Mouse (Mus musculus): ENCODE data around the gene Tspan18.

The Tspan18 gene

DNA sequence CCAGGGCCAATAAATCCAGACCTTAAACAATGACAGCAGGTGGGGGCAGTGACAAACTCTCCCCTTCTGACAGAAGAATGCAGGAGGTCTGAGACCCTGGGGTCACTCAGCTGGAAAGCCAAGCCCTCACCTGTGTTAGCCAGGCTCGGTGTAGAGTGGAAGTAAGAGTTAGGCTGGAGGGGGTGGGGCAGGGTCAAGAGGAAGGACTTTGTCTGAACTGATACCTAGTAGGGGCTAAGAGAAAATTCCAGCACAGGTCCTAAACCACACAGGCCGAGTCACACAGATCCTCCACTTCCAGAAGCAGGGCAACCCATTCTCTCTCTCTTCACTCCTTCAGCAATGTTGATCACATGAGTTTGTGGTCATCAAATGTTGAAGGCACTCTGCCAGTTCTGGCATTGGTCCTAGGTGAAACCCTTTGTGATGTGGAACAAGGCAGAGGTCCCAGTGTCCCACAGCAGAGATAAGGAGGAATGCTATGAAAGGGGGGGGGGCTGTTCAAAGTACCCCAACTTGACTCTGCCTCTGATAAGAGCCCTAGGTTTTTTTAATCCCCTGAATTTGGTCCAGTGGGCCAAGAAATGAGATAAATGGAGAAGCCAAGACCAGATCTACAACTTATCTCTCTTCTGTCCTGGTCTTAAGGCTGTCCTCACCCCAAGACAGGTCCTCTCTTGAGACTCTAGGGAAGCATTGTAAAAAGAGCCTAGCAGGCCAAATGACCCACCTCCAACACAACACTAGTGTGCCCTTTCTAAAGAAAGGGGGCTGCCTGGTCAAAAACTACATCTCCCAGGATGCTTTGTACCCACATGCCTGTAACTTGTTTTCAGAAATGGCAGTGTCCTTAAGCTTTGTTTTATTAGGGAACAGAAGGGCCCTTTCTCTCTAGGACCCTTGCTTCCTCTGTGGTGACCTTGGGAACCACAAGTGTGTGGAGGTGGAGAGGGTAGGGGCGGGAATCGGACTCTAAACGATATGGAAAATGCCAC, 71.7 kb downstream of the Tspan18 start:
- peak; percentile 45 for DNase-seq (ENCODE audit: low spot score)

DNA sequence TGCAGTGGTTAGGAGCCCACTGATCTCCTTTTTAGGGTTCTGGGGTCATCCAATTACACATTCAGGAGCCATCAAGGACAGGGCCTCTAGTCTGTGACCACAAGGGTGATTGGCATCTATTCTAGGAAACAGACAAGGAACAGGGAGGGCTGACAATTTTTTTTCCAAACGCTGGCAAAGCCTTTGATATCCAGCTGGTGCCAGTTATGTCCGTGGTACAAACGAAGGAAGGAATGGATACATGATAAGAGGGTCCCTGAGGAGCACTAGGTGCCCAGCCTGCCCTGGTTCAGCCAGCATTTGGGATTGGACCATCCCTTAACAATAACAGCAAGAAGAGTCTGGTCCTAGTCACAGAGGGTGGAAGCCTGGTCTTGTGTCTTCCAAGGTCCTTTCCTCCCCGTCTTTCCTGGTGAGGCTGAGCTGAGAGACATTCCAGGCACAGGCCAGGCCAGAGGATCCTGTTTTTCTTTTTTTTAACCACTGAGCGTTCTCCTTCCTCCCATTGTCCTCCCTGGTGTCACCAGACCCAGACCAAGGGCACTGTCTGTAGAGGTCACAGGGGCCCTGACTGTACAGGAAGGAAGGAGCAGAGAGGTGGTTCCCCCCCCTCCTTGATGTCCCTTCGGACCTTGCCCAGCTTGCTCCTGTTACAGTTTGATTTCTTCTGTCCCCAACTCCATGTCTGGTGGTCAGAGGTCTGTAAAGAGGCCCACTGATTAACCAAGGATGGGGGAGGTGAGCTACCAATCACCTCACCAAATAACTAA, 72.6 kb downstream of the Tspan18 start:
- DNase-seq (ENCODE audit: low spot score): no peak

DNA sequence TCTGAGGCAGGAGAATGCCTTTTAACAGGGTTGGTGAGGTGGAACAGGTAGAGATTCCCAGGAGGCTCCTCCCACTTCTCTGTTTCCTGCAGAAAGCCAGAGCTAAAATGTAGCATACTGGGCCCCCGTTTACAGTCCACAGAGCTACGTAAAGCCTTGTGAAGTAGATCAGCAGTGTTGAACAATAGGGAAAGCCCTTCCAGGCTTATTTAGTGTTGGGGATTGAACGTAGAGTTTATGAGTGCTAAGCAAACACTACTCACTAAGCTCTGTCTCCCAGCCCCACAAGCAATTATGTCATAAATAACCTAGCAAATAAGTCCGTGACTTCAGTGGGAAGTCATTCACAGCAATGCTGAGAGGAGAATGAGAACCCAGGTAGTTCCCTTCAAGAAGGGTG, 76.7 kb downstream of the Tspan18 start:
- no peak for DNase-seq (ENCODE audit: low spot score)

DNA sequence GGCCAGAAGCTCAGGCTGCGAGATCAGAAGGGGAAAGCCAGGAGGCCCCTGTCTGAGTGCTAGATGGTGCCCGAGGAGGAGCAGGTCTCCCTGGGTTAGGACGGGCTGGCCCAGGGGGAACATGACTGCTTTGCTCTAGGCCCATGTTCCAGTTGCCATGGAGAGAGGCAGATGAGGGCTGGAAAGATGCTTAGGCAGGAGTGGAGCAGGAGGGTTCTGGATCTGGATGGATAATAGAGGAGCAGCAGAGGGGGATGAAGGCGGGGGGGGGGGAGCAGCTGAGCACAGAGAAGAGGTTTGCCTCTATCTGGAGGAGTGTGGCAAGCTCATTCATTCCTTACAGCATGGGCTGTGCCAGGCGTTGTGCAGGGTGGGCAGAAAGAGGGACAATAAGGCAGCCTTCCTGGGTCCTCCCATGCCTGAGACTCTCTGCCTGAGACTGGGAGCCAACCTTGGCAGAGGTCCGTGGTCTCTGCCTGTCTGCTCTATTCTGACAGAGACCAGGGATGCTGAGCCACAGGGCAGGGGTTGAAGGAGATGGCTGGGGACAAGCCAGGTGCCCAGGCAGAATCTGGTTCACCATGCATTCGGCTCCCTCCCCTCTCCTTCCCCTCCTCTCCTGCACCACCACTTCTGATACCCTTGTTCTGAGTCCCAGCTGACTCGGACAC, 77.4 kb downstream of the Tspan18 start:
- no peak for DNase-seq (ENCODE audit: low spot score)

- no peak for DNase-seq (ENCODE audit: low spot score)
Measured at GRCm38 (mm10) chr2:93252356-93252755, 81.9 kb downstream of the Tspan18 start.

DNA sequence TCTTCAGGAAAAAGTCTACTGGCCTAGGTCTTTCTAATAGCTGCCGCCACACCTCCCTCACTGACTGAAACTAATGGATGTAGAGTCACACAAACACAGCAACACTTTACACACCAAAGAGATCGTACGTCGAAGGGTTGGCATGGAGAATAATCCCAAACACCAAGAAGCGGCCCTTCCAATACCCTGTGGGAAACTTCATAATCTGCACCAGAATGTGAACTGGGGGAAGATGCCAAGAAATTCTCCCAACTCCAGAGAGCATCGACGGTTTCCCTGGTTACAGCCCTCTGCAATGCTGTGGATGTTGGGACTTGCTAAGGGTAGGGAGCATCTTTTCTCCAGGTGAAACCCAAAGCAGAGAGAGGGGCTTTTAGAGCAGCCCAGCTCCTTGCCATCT, 83.7 kb downstream of the Tspan18 start:
- no peak for DNase-seq (ENCODE audit: low spot score)

DNA sequence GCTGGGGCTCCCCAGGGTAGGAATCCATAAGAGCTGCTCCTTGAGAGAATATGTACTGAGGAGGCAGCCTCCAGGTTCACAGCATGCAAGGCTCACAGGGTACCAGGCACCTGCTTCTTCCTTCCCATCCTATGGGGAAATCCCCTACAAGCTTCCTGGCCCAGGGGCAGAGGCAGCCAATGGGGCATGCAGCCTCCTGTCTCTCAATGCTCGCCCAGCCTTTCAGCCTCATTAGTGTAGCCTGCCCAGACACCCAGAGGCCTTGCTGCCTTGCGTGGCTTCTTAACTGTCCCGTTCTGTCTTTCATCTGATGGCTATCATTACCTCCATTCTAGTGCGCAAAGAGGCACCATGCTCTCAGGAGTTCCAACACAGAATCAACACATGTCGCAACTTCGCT, 85.2 kb downstream of the Tspan18 start:
- no peak for DNase-seq (ENCODE audit: low spot score)

DNA sequence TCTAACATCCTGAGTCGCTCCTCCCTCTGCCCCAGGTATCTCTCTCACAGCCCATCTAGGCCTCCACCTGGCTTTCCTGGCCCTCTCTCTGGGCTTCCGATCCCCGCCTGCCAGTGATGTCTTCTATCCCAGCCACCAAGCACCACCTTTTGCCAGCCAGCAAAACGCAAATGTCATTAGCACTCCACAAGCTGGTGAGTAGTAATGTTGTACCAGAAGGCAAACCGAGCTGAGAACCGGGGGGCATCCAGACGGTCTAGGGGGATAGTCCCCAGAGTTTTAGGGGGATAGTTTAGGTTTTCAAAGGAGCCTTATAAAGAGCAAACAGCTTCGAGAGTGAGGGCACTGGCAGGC, 90.2 kb downstream of the Tspan18 start:
- no peak for DNase-seq (ENCODE audit: low spot score)

- no peak for DNase-seq (ENCODE audit: low spot score)
Measured at GRCm38 (mm10) chr2:93243439-93244089, 90.7 kb downstream of the Tspan18 start.

DNA sequence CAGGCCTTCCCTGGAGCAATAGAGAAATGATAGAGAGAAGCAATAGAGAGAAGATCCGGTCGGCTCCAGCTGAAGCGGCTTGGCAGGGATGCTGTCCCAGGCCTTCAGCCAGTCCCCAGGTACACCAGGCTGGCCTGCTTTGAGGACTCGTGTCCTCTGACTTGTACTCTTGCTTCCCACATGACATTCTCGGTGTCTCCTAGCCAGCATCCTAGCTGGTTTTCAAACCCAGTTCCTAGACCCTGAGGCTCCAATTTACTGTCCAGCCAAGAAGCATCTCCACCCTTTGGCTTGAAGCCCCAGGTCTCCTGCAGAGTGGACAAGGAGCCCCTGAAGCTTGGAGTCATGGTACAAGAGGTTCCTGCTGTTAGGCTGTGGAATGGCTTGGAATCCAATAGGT, 92.1 kb downstream of the Tspan18 start:
- DNase-seq (ENCODE audit: low spot score): no peak

DNA sequence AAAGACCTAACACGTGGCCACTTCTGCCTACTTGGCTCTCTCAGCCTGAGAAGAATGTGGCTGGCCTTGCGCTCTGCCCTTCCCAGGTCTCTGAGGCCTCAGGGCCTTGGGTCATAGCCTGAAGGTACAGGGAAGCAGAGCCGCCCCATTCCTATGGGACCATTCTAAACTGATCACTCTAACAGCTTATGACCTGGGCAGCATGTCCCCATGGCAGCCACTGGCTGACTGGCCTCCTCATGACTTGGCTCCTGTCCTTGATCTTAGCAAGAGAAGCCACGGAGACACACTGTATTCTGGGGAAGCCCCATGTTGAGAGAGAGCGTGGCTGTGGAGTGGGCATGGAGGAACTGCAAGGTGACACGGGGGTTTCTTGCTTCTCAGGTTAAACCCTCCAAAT, 95.4 kb downstream of the Tspan18 start:
- DNase-seq (ENCODE audit: low spot score): no peak

DNA sequence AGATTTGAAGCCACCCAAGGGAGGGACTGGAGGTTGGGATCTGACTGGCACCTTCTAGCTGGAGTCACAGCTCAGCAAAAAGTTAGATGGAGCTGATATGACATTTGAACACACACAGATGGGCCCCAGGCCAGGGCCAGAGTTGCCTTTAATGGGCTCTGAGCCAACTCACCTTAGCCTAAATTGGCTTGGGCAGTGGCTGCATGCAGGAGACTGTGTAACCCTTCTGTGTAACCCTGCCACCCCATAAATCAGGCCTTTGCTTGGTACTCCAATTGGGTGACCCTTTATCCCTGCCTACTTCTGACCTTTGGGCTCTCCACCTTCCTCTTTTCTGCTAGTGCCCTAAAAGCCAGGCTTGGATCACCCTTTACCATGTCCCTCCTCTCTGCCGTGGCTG, 97.2 kb downstream of the Tspan18 start:
- DNase-seq (ENCODE audit: low spot score): no peak

- peak; percentile 87 for DNase-seq (ENCODE audit: low spot score)
Measured at GRCm38 (mm10) chr2:93232141-93232540, 102.2 kb downstream of the Tspan18 start.

DNA sequence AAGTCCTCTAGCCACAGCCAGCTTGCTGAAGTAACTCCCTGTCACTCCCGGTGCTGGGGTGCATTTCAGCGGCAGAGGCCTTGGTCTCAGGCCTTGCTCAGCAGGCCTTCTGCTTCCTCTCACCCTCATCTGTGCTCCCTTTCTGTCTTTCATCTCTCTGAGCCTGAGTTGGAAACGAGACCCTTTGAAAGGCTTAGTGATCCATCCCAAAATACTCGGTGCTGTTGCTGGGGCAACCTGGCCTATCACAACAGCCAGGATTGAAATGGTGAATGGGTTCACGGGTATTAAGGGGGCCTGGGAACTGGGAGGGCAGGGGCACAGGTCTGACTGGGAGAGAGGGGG, 105.9 kb downstream of the Tspan18 start:
- no peak for DNase-seq (ENCODE audit: low spot score)

DNA sequence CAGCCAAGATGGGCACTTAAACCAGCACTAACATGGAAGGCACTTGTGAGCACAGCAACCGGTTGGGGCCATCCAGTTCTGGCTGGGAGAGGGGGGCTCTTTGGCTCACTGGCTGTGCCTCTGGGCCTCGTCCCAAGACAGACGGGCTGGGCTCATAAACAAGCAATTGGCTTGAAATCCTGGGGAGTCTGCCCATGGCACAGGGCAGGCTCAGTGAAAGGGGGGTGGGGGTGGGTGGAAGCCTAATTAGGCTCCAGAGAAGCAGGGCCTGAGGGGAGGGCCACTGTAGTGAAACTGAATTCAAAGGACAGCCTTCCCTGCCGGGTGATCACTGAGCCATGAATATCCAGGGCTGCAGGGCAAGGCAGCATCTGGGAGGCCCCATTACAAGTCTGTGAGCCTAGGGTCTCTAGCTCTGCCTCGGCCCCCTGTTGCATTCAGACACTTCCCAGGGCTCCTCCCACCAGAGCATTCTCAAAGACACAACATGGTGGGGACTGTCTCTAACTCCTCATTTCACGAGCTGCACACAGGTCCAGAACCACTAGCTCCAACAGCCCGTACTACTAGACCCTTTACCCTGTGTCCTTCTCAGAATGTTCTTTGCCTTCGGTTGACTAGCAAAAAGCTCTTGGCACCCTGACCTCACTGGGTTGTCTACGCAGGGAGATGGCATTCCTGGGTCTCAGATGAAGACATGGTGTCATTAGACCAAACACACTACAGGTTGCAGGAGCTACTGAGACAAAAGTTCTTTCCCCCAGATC, 106.4 kb downstream of the Tspan18 start:
- no peak for DNase-seq (ENCODE audit: low spot score)

GRCm38 (mm10) chr2:93226606-93227595, 107.4 kb downstream of the Tspan18 start:
- DNase-seq (ENCODE audit: low spot score): peak; percentile 66

DNA sequence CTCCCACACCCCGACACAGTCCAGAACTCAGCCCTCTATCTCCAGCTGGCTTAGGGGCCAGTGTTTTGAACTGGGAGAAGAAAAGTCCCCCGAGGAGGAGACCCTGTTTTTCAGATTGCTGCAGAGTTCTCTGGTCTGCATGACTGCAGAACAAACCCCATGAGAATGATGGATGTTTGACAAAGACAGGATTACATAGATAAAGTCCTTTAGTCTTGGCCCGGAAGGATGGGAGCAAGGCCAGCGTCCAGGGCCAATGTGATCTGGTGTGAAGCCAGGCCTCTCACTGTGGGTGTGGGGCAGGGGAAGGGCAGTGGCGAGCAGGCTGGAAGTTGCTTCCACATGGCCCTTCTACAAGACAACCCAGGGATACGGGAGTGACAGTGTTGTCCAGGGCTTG, 110.8 kb downstream of the Tspan18 start:
- DNase-seq (ENCODE audit: low spot score): peak; percentile 73

DNA sequence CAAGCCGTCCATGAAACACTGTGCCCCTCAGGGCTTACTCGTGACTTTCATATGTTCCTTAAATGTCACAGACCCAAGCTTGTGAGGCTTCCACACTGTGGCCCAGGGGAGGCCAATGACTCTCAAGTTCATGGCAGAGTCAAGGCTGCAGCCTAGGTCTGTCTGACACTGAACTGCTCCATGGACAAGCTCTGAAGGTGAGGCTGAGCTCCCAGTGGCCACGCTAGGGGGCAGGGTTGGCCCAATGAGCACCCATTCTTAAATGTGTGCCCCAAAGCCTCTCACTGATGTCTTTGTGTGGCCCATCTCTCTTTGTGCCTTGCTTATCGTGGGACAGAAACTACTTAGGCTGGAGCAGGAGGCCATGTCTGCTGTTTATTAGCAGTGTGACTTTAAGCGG, 113.9 kb downstream of the Tspan18 start:
- DNase-seq (ENCODE audit: low spot score): no peak

DNA sequence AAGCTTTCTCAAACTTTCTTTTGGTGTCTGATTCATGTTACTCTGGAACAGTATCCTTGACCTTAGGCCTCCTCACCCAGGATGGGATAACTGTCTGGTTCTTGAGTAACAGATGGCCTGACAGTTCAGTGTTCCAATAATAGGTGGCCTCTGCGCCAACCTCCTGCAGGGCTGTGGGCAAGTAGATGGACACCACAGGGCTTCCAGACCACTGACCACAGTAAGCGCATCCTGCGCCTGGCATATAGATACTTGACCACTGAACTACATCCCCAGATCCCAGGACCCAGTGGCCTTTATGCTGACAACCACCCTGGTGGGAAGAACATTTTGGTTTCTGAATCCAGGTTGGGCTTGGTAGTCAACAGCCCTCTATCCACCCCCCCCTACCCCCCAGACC, 114.7 kb downstream of the Tspan18 start:
- DNase-seq (ENCODE audit: low spot score): no peak

GRCm38 (mm10) chr2:93218353-93218990, 115.8 kb downstream of the Tspan18 start:
- no peak for DNase-seq (ENCODE audit: low spot score)
